Mouse (Mus musculus): Measurements from ENCODE around the gene 4930544D05Rik. TPM values are rescaled to one million over a fixed set of nuclear protein-coding genes. Genes with fewer than 3 reads are reported as not detected.
"Not testable (repeated sequence)": the region's sequence is repeated elsewhere in the genome, so short reads cannot be mapped to it uniquely, and the experiment has no call there.

Gene 4930544D05Rik
- polyA plus RNA-seq (2015; fragmentation: Nextera tagmentation; extraction: Ambion mirVana), result not detected in 2 replicates

GRCm38 (mm10) chr11:70615516-70616093 lies at the start of gene 4930544D05Rik:
Gene 4930544D05Rik (plus strand): TSS chr11:70615848.
- peak; percentile 21; the same call in 1 of the 2 replicates for ATAC-seq

GRCm38 (mm10) chr11:70566586-70566985 lies 49.1 kb upstream of the 4930544D05Rik start:
- TF ChIP-seq CTCF (IDR thresholded peaks at IDR 0.05; ENCODE audit: low read depth), result no peak
- 68% methylated on average over 7 of the region's 7 CpGs for WGBS
- Histone ChIP-seq H3K27ac (ENCODE audit: low read depth, low read length) (no peak overlapping the region; the same call in 1 of the 2 replicates), H3K9ac (ENCODE audit: low read depth, low read length) (no peak overlapping the region), H3K9me3 (ENCODE audit: control insufficient read depth) (no peaks in the 10 kb centered on the region), H3K27me3 (replicated peaks; ENCODE audit: control insufficient read depth, insufficient read depth, low read length) (no peaks in the 10 kb centered on the region), H3K4me1 (replicated peaks; ENCODE audit: control insufficient read depth, insufficient read depth, low read length) (no peaks in the 10 kb centered on the region), H3K4me2 (replicated peaks; ENCODE audit: low read depth) (no peak overlapping the region), H3K4me3 (ENCODE audit: low read depth, low read length) (no peak overlapping the region), H3K36me3 (ENCODE audit: control insufficient read depth, insufficient read depth) (peaks cover 13% of the 10 kb centered on the region; the same call in 1 of the 2 replicates)
- no peak for ATAC-seq

More at GRCm38 (mm10) chr11:70615516-70616093, at the start of gene 4930544D05Rik:
- Histone ChIP-seq H3K27me3 (replicated peaks; ENCODE audit: control insufficient read depth, insufficient read depth, low read length) (no peaks in the 10 kb centered on the region), H3K9ac (ENCODE audit: low read depth, low read length) (peak within 1 kb of the TSS; percentile 32), H3K27ac (ENCODE audit: low read depth, low read length) (peak within 1 kb of the TSS; percentile 66), H3K4me3 (ENCODE audit: low read depth, low read length) (peak within 1 kb of the TSS; percentile 39), H3K9me3 (ENCODE audit: control insufficient read depth) (no peaks in the 10 kb centered on the region), H3K36me3 (ENCODE audit: control insufficient read depth, insufficient read depth) (peaks cover 25% of the 10 kb centered on the region), H3K4me2 (replicated peaks; ENCODE audit: low read depth) (peak within 1 kb of the TSS; percentile 83), H3K4me1 (replicated peaks; ENCODE audit: control insufficient read depth, insufficient read depth, low read length) (peaks cover 8% of the 10 kb centered on the region)
- 15% methylated on average over 21 of the region's 21 CpGs for WGBS
- TF ChIP-seq CTCF (IDR thresholded peaks at IDR 0.05; ENCODE audit: low read depth), result no peak

- not testable (repeated sequence) for H3K9me3 ChIP-seq (ENCODE audit: control insufficient read depth); H3K27me3 ChIP-seq (replicated peaks; ENCODE audit: control insufficient read depth, insufficient read depth, low read length); H3K4me2 ChIP-seq (replicated peaks; ENCODE audit: low read depth); H3K27ac ChIP-seq (ENCODE audit: low read depth, low read length); H3K4me3 ChIP-seq (ENCODE audit: low read depth, low read length); ATAC-seq; H3K9ac ChIP-seq (ENCODE audit: low read depth, low read length); H3K4me1 ChIP-seq (replicated peaks; ENCODE audit: control insufficient read depth, insufficient read depth, low read length)
- H3K36me3 ChIP-seq (ENCODE audit: control insufficient read depth, insufficient read depth), result peaks cover 13% of the 10 kb centered on the region; the same call in 1 of the 2 replicates
- WGBS, result 87% methylated on average over 1 of the region's 1 CpGs
Observed at GRCm38 (mm10) chr11:70570614-70571013, 45.0 kb upstream of the 4930544D05Rik start.

- H3K27me3 ChIP-seq (replicated peaks; ENCODE audit: control insufficient read depth, insufficient read depth, low read length), result no peaks in the 10 kb centered on the region
- H3K36me3 ChIP-seq (ENCODE audit: control insufficient read depth, insufficient read depth), result peaks cover 13% of the 10 kb centered on the region; the same call in 1 of the 2 replicates
- no peak overlapping the region for H3K9ac ChIP-seq (ENCODE audit: low read depth, low read length)
- H3K4me2 ChIP-seq (replicated peaks; ENCODE audit: low read depth), result no peak overlapping the region
- H3K9me3 ChIP-seq (ENCODE audit: control insufficient read depth), result no peaks in the 10 kb centered on the region
- no peaks in the 10 kb centered on the region for H3K4me1 ChIP-seq (replicated peaks; ENCODE audit: control insufficient read depth, insufficient read depth, low read length)
- no peak overlapping the region for H3K4me3 ChIP-seq (ENCODE audit: low read depth, low read length)
- H3K27ac ChIP-seq (ENCODE audit: low read depth, low read length), result no peak overlapping the region
- ATAC-seq, result no peak
- TF ChIP-seq CTCF (IDR thresholded peaks at IDR 0.05; ENCODE audit: low read depth), result no peak
- WGBS, result 72% methylated on average over 1 of the region's 1 CpGs
Observed at GRCm38 (mm10) chr11:70571641-70572040, 44.0 kb upstream of the 4930544D05Rik start.

DNA sequence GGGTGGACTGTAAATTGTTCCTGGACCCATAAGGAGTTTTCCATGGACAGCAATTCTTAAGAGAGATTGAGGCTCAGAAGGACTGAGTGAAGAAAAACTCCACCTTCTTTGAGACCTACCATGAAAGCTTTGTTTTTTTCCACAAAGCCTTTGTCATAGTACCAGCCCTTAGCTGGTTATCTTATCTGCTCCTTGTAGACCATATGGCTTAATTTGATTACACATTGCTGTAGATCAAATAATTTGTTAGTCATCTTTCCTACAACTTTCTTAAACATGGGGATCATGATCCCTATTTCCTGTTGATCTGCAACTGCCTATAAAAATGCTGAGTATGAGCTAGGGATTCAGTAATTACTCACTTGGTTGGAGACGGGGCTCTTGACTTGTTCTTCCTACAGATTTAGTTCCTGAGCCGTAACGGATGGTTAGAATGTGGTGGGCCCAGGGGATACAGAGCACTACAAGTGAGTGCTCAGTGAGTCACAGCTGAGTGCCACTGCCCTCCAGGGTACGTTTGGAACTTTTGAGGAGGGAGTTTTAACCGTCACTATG lies 43.2 kb upstream of the 4930544D05Rik start:
- ATAC-seq, result no peak
- H3K4me3 ChIP-seq (ENCODE audit: low read depth, low read length), result no peak overlapping the region
- no peak overlapping the region for H3K27ac ChIP-seq (ENCODE audit: low read depth, low read length)
- 40% methylated on average over 5 of the region's 5 CpGs for WGBS
- no peak overlapping the region for H3K4me2 ChIP-seq (replicated peaks; ENCODE audit: low read depth)
- H3K9ac ChIP-seq (ENCODE audit: low read depth, low read length), result no peak overlapping the region
- no peaks in the 10 kb centered on the region for H3K27me3 ChIP-seq (replicated peaks; ENCODE audit: control insufficient read depth, insufficient read depth, low read length)
- peaks cover 7% of the 10 kb centered on the region; the same call in 1 of the 2 replicates for H3K36me3 ChIP-seq (ENCODE audit: control insufficient read depth, insufficient read depth)
- TF ChIP-seq CTCF (IDR thresholded peaks at IDR 0.05; ENCODE audit: low read depth), result no peak
- H3K9me3 ChIP-seq (ENCODE audit: control insufficient read depth), result no peaks in the 10 kb centered on the region
- H3K4me1 ChIP-seq (replicated peaks; ENCODE audit: control insufficient read depth, insufficient read depth, low read length), result 0 out of 2 replicates have a peak, but pooled peaks cover 3% of the 10 kb centered on the region

DNA sequence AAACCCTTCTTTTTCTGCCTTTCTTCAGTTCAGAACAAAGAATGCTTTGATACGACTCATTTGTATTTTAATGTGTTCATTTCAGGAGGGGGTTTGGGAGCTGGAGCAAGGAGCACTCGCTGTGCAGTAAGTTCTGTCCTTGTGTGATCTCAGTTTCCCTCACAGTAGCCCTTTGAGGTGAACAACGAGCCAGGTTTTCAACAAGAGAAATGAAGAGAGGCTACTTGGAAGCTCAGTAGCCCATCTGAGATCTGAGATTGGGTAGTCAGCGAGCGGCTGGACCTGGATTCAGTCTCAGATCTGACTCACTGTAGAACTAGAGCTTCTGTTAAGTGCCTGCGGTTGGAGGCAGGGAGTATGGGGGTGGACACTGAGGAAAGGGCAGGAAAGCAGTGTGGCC lies 41.8 kb upstream of the 4930544D05Rik start:
- Histone ChIP-seq H3K4me1 (replicated peaks; ENCODE audit: control insufficient read depth, insufficient read depth, low read length) (peaks cover 13% of the 10 kb centered on the region; the same call in 1 of the 2 replicates), H3K4me3 (ENCODE audit: low read depth, low read length) (no peak overlapping the region), H3K36me3 (ENCODE audit: control insufficient read depth, insufficient read depth) (no peaks in the 10 kb centered on the region), H3K9me3 (ENCODE audit: control insufficient read depth) (no peaks in the 10 kb centered on the region), H3K27ac (ENCODE audit: low read depth, low read length) (no peak overlapping the region), H3K27me3 (replicated peaks; ENCODE audit: control insufficient read depth, insufficient read depth, low read length) (no peaks in the 10 kb centered on the region), H3K9ac (ENCODE audit: low read depth, low read length) (no peak overlapping the region), H3K4me2 (replicated peaks; ENCODE audit: low read depth) (no peak overlapping the region)
- TF ChIP-seq CTCF (IDR thresholded peaks at IDR 0.05; ENCODE audit: low read depth), result no peak
- no peak for ATAC-seq
- 81% methylated on average over 6 of the region's 6 CpGs for WGBS

All from intestine, postnatal 0 days (tissue).